Mouse (Mus musculus): ENCODE measurements at regions not wholly inside any gene's neighbourhood (a gene's known extent, or its start where the extent isn't known, plus 50 kb on each side); places are given as distances from the start of the nearest gene placed in this dataset.

- no peak for DNase-seq
These were observed 63.4 kb downstream of the Irx2 start for GRCm38 (mm10) chr13:72691783-72692729.

GRCm38 (mm10) chr13:72707469-72707868, 78.8 kb downstream of the Irx2 start:
- no peak for DNase-seq

GRCm38 (mm10) chr13:72708728-72709127, 80.1 kb downstream of the Irx2 start:
- DNase-seq: no peak

- no peak for DNase-seq
These were observed 81.4 kb downstream of the Irx2 start for GRCm38 (mm10) chr13:72710051-72710450.

GRCm38 (mm10) chr13:72711136-72711535, 82.5 kb downstream of the Irx2 start:
- no peak for DNase-seq

GRCm38 (mm10) chr13:72711842-72712330, 83.3 kb downstream of the Irx2 start:
- DNase-seq: no peak

GRCm38 (mm10) chr13:72714793-72715192, 86.2 kb downstream of the Irx2 start:
- no peak for DNase-seq

- DNase-seq: no peak
These were observed 87.5 kb downstream of the Irx2 start for GRCm38 (mm10) chr13:72715959-72716680.

GRCm38 (mm10) chr13:72727126-72727525, 98.5 kb downstream of the Irx2 start:
- DNase-seq: no peak

GRCm38 (mm10) chr13:72735916-72736315, 107.3 kb downstream of the Irx2 start:
- no peak for DNase-seq

- DNase-seq: no peak
These were observed 108.4 kb downstream of the Irx2 start for GRCm38 (mm10) chr13:72736992-72737391.

- peak in 1 of 2 experiments; percentile 6 for DNase-seq
These were observed 118.6 kb downstream of the Irx2 start for GRCm38 (mm10) chr13:72747187-72747586.

- no peak for DNase-seq
These were observed 126.4 kb downstream of the Irx2 start for GRCm38 (mm10) chr13:72755036-72755435.

GRCm38 (mm10) chr13:72762481-72762880, 133.9 kb downstream of the Irx2 start:
- DNase-seq: no peak

GRCm38 (mm10) chr13:72763337-72763736, 134.7 kb downstream of the Irx2 start:
- no peak for DNase-seq

GRCm38 (mm10) chr13:72767306-72767705, 138.7 kb downstream of the Irx2 start:
- no peak for DNase-seq

- DNase-seq: no peak
These were observed 140.5 kb downstream of the Irx2 start for GRCm38 (mm10) chr13:72769007-72769595.

- no peak for DNase-seq
These were observed 154.6 kb downstream of the Irx2 start for GRCm38 (mm10) chr13:72783026-72783726.

- DNase-seq: no peak
These were observed 155.1 kb downstream of the Irx2 start for GRCm38 (mm10) chr13:72783727-72784070.

GRCm38 (mm10) chr13:72792695-72793094, 164.1 kb downstream of the Irx2 start:
- no peak for DNase-seq

- DNase-seq: no peak
These were observed 171.4 kb downstream of the Irx2 start for GRCm38 (mm10) chr13:72800021-72800420.

GRCm38 (mm10) chr13:72800546-72800945, 171.9 kb downstream of the Irx2 start:
- DNase-seq: no peak

GRCm38 (mm10) chr13:72803374-72803773, 174.8 kb downstream of the Irx2 start:
- DNase-seq: no peak

All from kidney, postnatal 36 days (tissue).